Mouse (Mus musculus): ENCODE measurements around the gene Kctd7.

Gene Kctd7

GRCm38 (mm10) chr5:130165213-130165612 lies 20.6 kb downstream of the Kctd7 start:
- no peaks in the 10 kb centered on the region for H3K27me3 ChIP-seq (ENCODE audit: control insufficient read depth, insufficient read depth, low read length, poor library complexity, severe bottlenecking)
- no peaks in the 10 kb centered on the region for H3K36me3 ChIP-seq (ENCODE audit: control insufficient read depth, insufficient read depth, low read length, poor library complexity, severe bottlenecking)
- DNase-seq (ENCODE audit: low read depth, low spot score) = no peak

GRCm38 (mm10) chr5:130169109-130169508 lies 24.4 kb downstream of the Kctd7 start:
- no peaks in the 10 kb centered on the region for H3K36me3 ChIP-seq (ENCODE audit: control insufficient read depth, insufficient read depth, low read length, poor library complexity, severe bottlenecking)
- DNase-seq (ENCODE audit: low read depth, low spot score) = no peak
- H3K27me3 ChIP-seq (ENCODE audit: control insufficient read depth, insufficient read depth, low read length, poor library complexity, severe bottlenecking) = no peaks in the 10 kb centered on the region

- no peak for DNase-seq (ENCODE audit: low read depth, low spot score)
- H3K27me3 ChIP-seq (ENCODE audit: control insufficient read depth, insufficient read depth, low read length, poor library complexity, severe bottlenecking) = no peaks in the 10 kb centered on the region
- no peaks in the 10 kb centered on the region for H3K36me3 ChIP-seq (ENCODE audit: control insufficient read depth, insufficient read depth, low read length, poor library complexity, severe bottlenecking)
Observed at GRCm38 (mm10) chr5:130170666-130171422, 26.2 kb downstream of the Kctd7 start.

GRCm38 (mm10) chr5:130171423-130171954 lies 26.8 kb downstream of the Kctd7 start, which contains the start of gene Rabgef1:
TSS of gene Rabgef1 (plus strand) at chr5:130171798.
- no peaks in the 10 kb centered on the region for H3K27me3 ChIP-seq (ENCODE audit: control insufficient read depth, insufficient read depth, low read length, poor library complexity, severe bottlenecking)
- DNase-seq (ENCODE audit: low read depth, low spot score) = peak; percentile 94
- no peaks in the 10 kb centered on the region for H3K36me3 ChIP-seq (ENCODE audit: control insufficient read depth, insufficient read depth, low read length, poor library complexity, severe bottlenecking)

GRCm38 (mm10) chr5:130171956-130172601 lies 27.4 kb downstream of the Kctd7 start:
- DNase-seq (ENCODE audit: low read depth, low spot score) = peak; percentile 52
- no peaks in the 10 kb centered on the region for H3K36me3 ChIP-seq (ENCODE audit: control insufficient read depth, insufficient read depth, low read length, poor library complexity, severe bottlenecking)

GRCm38 (mm10) chr5:130173012-130173411 lies 28.4 kb downstream of the Kctd7 start:
- no peaks in the 10 kb centered on the region for H3K36me3 ChIP-seq (ENCODE audit: control insufficient read depth, insufficient read depth, low read length, poor library complexity, severe bottlenecking)
- H3K27me3 ChIP-seq (ENCODE audit: control insufficient read depth, insufficient read depth, low read length, poor library complexity, severe bottlenecking) = no peaks in the 10 kb centered on the region
- no peak for DNase-seq (ENCODE audit: low read depth, low spot score)

More at GRCm38 (mm10) chr5:130171956-130172601, 27.4 kb downstream of the Kctd7 start:
- no peaks in the 10 kb centered on the region for H3K27me3 ChIP-seq (ENCODE audit: control insufficient read depth, insufficient read depth, low read length, poor library complexity, severe bottlenecking)

- Histone ChIP-seq H3K36me3 (ENCODE audit: control insufficient read depth, insufficient read depth, low read length, poor library complexity, severe bottlenecking) (no peaks in the 10 kb centered on the region), H3K27me3 (ENCODE audit: control insufficient read depth, insufficient read depth, low read length, poor library complexity, severe bottlenecking) (no peaks in the 10 kb centered on the region)
- no peak for DNase-seq (ENCODE audit: low read depth, low spot score)
Observed at GRCm38 (mm10) chr5:130177871-130178270, 33.2 kb downstream of the Kctd7 start.

- no peak for DNase-seq (ENCODE audit: low read depth, low spot score)
- no peaks in the 10 kb centered on the region for H3K36me3 ChIP-seq (ENCODE audit: control insufficient read depth, insufficient read depth, low read length, poor library complexity, severe bottlenecking)
- no peaks in the 10 kb centered on the region for H3K27me3 ChIP-seq (ENCODE audit: control insufficient read depth, insufficient read depth, low read length, poor library complexity, severe bottlenecking)
Observed at GRCm38 (mm10) chr5:130180362-130180761, 35.7 kb downstream of the Kctd7 start.

- H3K27me3 ChIP-seq (ENCODE audit: control insufficient read depth, insufficient read depth, low read length, poor library complexity, severe bottlenecking) = no peaks in the 10 kb centered on the region
- no peaks in the 10 kb centered on the region for H3K36me3 ChIP-seq (ENCODE audit: control insufficient read depth, insufficient read depth, low read length, poor library complexity, severe bottlenecking)
- peak; percentile 75 for DNase-seq (ENCODE audit: low read depth, low spot score)
Observed at GRCm38 (mm10) chr5:130181740-130182540, 37.3 kb downstream of the Kctd7 start.

- H3K27me3 ChIP-seq (ENCODE audit: control insufficient read depth, insufficient read depth, low read length, poor library complexity, severe bottlenecking) = no peaks in the 10 kb centered on the region
- no peaks in the 10 kb centered on the region; the same call in 1 of the 2 replicates for H3K36me3 ChIP-seq (ENCODE audit: control insufficient read depth, insufficient read depth, low read length, poor library complexity, severe bottlenecking)
- DNase-seq (ENCODE audit: low read depth, low spot score) = no peak
Observed at GRCm38 (mm10) chr5:130182541-130182821, 37.8 kb downstream of the Kctd7 start.

- peaks cover 8% of the 10 kb centered on the region; the same call in 1 of the 2 replicates for H3K36me3 ChIP-seq (ENCODE audit: control insufficient read depth, insufficient read depth, low read length, poor library complexity, severe bottlenecking)
- H3K27me3 ChIP-seq (ENCODE audit: control insufficient read depth, insufficient read depth, low read length, poor library complexity, severe bottlenecking) = no peaks in the 10 kb centered on the region
- DNase-seq (ENCODE audit: low read depth, low spot score) = no peak
Observed at GRCm38 (mm10) chr5:130184193-130184856, 39.7 kb downstream of the Kctd7 start.

- no peak for DNase-seq (ENCODE audit: low read depth, low spot score)
- peaks cover 11% of the 10 kb centered on the region; the same call in 1 of the 2 replicates for H3K36me3 ChIP-seq (ENCODE audit: control insufficient read depth, insufficient read depth, low read length, poor library complexity, severe bottlenecking)
Observed at GRCm38 (mm10) chr5:130185312-130185711, 40.7 kb downstream of the Kctd7 start.

GRCm38 (mm10) chr5:130187383-130187782 lies 42.7 kb downstream of the Kctd7 start:
- Histone ChIP-seq H3K27me3 (ENCODE audit: control insufficient read depth, insufficient read depth, low read length, poor library complexity, severe bottlenecking) (no peaks in the 10 kb centered on the region), H3K36me3 (ENCODE audit: control insufficient read depth, insufficient read depth, low read length, poor library complexity, severe bottlenecking) (peaks cover 19% of the 10 kb centered on the region)
- DNase-seq (ENCODE audit: low read depth, low spot score) = no peak

More at GRCm38 (mm10) chr5:130185312-130185711, 40.7 kb downstream of the Kctd7 start:
- H3K27me3 ChIP-seq (ENCODE audit: control insufficient read depth, insufficient read depth, low read length, poor library complexity, severe bottlenecking) = no peaks in the 10 kb centered on the region

- no peaks in the 10 kb centered on the region for H3K27me3 ChIP-seq (ENCODE audit: control insufficient read depth, insufficient read depth, low read length, poor library complexity, severe bottlenecking)
- DNase-seq (ENCODE audit: low read depth, low spot score) = no peak
Observed at GRCm38 (mm10) chr5:130190909-130191308, 46.2 kb downstream of the Kctd7 start.

More at GRCm38 (mm10) chr5:130190909-130191308, 46.2 kb downstream of the Kctd7 start:
- peaks cover 24% of the 10 kb centered on the region for H3K36me3 ChIP-seq (ENCODE audit: control insufficient read depth, insufficient read depth, low read length, poor library complexity, severe bottlenecking)
